Mouse (Mus musculus): ENCODE results near the gene Gnb1.

DNA sequence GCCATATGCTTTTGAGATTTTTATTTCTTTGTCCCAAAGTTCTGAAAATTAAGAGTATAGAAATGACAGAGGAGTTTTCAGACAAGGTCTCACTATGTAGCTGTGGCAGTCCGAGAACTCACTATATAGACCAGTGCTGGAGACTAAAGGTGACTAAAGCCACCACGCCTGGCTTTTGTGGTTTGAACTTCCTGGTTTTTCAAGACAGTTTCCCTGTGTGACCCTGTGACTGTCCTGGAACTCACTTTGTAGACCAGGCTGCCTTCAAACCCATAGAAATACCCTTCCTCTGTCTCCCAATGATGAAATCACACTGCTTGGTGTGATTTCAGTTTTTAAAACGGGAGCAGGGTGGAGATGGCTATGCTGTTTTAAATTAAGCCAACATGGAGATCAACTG is 38.1 kb downstream of the Gnb1 start:
- TF ChIP-seq CTCF (IDR thresholded peaks at IDR 0.05; ENCODE audit: borderline replicate concordance, insufficient read depth, low read depth, low read length) (no peak), POLR2A (IDR thresholded peaks at IDR 0.05; ENCODE audit: borderline replicate concordance, insufficient read depth, low read length) (no peak)

Measured in cerebellum, adult 2 months (tissue).